Mouse (Mus musculus): ENCODE measurements at regions not wholly inside any gene's neighbourhood (a gene's known extent, or its start where the extent isn't known, plus 50 kb on each side); places are given as distances from the start of the nearest gene placed in this dataset.

GRCm38 (mm10) chr9:6027272-6027671 is 141.1 kb upstream of the Pdgfd start:
- Histone ChIP-seq H3K9ac (replicated peaks) (no peak overlapping the region), H3K4me3 (no peak overlapping the region), H3K4me1 (no peaks in the 10 kb centered on the region), H3K9me3 (no peaks in the 10 kb centered on the region), H3K27ac (replicated peaks) (no peak overlapping the region), H3K36me3 (no peaks in the 10 kb centered on the region), H3K27me3 (no peaks in the 10 kb centered on the region), H3K4me2 (replicated peaks) (no peak overlapping the region)
- no peak for ATAC-seq (replicated peaks)

DNA sequence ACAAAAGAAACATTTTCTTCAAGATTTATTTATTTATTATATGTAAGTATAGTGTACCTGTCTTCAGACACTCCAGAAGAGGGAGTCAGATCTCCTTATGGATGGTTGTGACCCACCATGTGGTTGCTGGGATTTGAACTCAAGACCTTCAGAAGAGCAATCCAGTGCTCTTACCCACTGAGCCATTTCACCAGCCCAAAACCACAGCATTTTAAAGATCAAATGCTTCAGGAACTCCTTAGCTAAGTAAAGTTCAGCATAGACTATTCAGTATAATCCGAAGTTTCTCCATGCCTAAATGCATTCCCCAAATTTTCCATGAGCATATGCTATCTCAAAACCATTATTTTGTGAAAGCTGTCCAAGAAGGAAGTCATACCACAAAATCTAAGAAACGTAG is 102.0 kb upstream of the Pdgfd start:
- ATAC-seq (replicated peaks) = no peak
- Histone ChIP-seq H3K4me3 (no peak overlapping the region), H3K4me1 (no peaks in the 10 kb centered on the region), H3K27ac (replicated peaks) (no peak overlapping the region), H3K36me3 (no peaks in the 10 kb centered on the region), H3K9ac (replicated peaks) (no peak overlapping the region), H3K27me3 (no peaks in the 10 kb centered on the region), H3K9me3 (no peaks in the 10 kb centered on the region), H3K4me2 (replicated peaks) (no peak overlapping the region)
- WGBS = 89% methylated on average over 2 of the region's 2 CpGs

DNA sequence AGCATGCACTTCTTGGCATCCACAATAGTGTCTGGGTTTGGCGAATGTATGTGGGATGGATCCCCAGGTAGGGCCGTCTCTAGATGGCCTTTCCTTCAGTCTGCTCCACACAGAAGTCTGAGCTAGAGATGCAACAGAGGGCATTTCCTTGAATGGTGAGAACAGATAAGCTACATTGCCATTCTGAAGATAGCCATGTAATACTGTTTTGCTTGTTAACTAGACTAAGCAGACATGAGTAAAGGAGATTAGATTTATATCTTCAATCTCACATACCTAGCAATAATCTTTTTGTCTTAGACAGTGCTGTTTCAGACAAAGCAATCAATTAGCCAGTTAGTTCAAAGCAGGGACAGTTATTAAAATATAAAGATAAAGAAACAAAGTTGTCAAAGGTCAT is 100.9 kb upstream of the Pdgfd start:
- no peaks in the 10 kb centered on the region for H3K4me1 ChIP-seq
- H3K9me3 ChIP-seq = no peaks in the 10 kb centered on the region
- no peaks in the 10 kb centered on the region for H3K27me3 ChIP-seq
- H3K36me3 ChIP-seq = no peaks in the 10 kb centered on the region
- no peak overlapping the region for H3K27ac ChIP-seq (replicated peaks)
- ATAC-seq (replicated peaks) = no peak
- no peak overlapping the region for H3K4me2 ChIP-seq (replicated peaks)
- WGBS = 92% methylated on average over 2 of the region's 2 CpGs
- no peak overlapping the region for H3K9ac ChIP-seq (replicated peaks)
- no peak overlapping the region for H3K4me3 ChIP-seq

DNA sequence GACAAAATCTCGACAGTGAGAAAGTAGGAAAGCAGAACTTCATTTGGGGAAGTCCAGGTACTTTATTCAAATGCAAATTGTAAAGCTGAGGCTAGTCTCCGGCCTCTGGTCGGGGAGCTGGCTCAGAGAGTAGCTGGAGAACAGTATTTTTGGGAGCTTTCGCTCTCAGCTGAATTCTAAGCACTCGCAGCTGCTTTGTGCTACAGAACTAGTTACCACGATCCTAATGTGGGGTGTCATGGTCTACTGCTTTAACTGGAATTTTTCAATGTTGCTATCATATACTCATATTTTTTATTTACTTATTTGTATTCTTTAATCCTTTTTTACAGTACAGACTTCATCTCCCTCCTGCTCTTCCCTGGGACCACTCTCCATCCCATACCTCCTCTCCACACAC is 87.1 kb upstream of the Pdgfd start:
- no peaks in the 10 kb centered on the region for H3K9me3 ChIP-seq
- whole genome bisulfite sequencing = 75% methylated on average over 6 of the region's 6 CpGs
- no peak overlapping the region for H3K4me3 ChIP-seq
- no peak for ATAC-seq (replicated peaks)
- H3K9ac ChIP-seq (replicated peaks) = no peak overlapping the region
- H3K36me3 ChIP-seq = no peaks in the 10 kb centered on the region
- H3K4me1 ChIP-seq = no peaks in the 10 kb centered on the region
- H3K27ac ChIP-seq (replicated peaks) = no peak overlapping the region
- no peak overlapping the region for H3K4me2 ChIP-seq (replicated peaks)
- H3K27me3 ChIP-seq = no peaks in the 10 kb centered on the region

- no peaks in the 10 kb centered on the region for H3K9me3 ChIP-seq
- no peaks in the 10 kb centered on the region for H3K4me1 ChIP-seq
- H3K27me3 ChIP-seq = no peaks in the 10 kb centered on the region
- 86% methylated on average over 3 of the region's 3 CpGs for WGBS
- H3K4me2 ChIP-seq (replicated peaks) = no peak overlapping the region
- no peaks in the 10 kb centered on the region for H3K36me3 ChIP-seq
- H3K27ac ChIP-seq (replicated peaks) = no peak overlapping the region
- H3K9ac ChIP-seq (replicated peaks) = no peak overlapping the region
- no peak for ATAC-seq (replicated peaks)
- no peak overlapping the region for H3K4me3 ChIP-seq
Observed at GRCm38 (mm10) chr9:6089913-6090312, 78.5 kb upstream of the Pdgfd start.

- Histone ChIP-seq H3K4me3 (no peak overlapping the region), H3K36me3 (no peaks in the 10 kb centered on the region), H3K4me1 (no peaks in the 10 kb centered on the region), H3K27ac (replicated peaks) (no peak overlapping the region), H3K9me3 (no peaks in the 10 kb centered on the region), H3K27me3 (no peaks in the 10 kb centered on the region), H3K9ac (replicated peaks) (no peak overlapping the region), H3K4me2 (replicated peaks) (no peak overlapping the region)
- whole genome bisulfite sequencing = 73% methylated on average over 2 of the region's 2 CpGs
- no peak for ATAC-seq (replicated peaks)
Observed at GRCm38 (mm10) chr9:6090747-6091146, 77.6 kb upstream of the Pdgfd start.

- peak; percentile 61 for ATAC-seq (replicated peaks)
- no peak overlapping the region for H3K27ac ChIP-seq (replicated peaks)
- 73% methylated on average over 1 of the region's 1 CpGs for WGBS
- no peak overlapping the region for H3K4me3 ChIP-seq
- no peaks in the 10 kb centered on the region for H3K4me1 ChIP-seq
- no peak overlapping the region for H3K9ac ChIP-seq (replicated peaks)
- H3K36me3 ChIP-seq = no peaks in the 10 kb centered on the region
- no peaks in the 10 kb centered on the region for H3K9me3 ChIP-seq
- H3K4me2 ChIP-seq (replicated peaks) = no peak overlapping the region
- no peaks in the 10 kb centered on the region for H3K27me3 ChIP-seq
Observed at GRCm38 (mm10) chr9:6108093-6108492, 60.3 kb upstream of the Pdgfd start.
